Mouse (Mus musculus): ENCODE results near the gene Gm11634.
"Not testable (repeated sequence)": the region's sequence is repeated elsewhere in the genome, so short reads cannot be mapped to it uniquely, and the experiment has no call there.

Gene Gm11634

GRCm38 (mm10) chr11:101616948-101617767 is 18.1 kb upstream of the Gm11634 start:
- intact Hi-C loops (cut with DNase I) = no loop called here

- intact Hi-C loops (cut with DNase I) = no loop called here
These were observed 17.0 kb upstream of the Gm11634 start for GRCm38 (mm10) chr11:101616104-101616503.

- intact Hi-C loops (cut with DNase I) = no loop called here
These were observed 16.3 kb upstream of the Gm11634 start for GRCm38 (mm10) chr11:101615380-101615779.

GRCm38 (mm10) chr11:101614116-101614515 is 15.1 kb upstream of the Gm11634 start:
- intact Hi-C loops (cut with DNase I) = no loop called here

GRCm38 (mm10) chr11:101613596-101613995 is 14.5 kb upstream of the Gm11634 start:
- intact Hi-C loops (cut with DNase I) = no loop called here

DNA sequence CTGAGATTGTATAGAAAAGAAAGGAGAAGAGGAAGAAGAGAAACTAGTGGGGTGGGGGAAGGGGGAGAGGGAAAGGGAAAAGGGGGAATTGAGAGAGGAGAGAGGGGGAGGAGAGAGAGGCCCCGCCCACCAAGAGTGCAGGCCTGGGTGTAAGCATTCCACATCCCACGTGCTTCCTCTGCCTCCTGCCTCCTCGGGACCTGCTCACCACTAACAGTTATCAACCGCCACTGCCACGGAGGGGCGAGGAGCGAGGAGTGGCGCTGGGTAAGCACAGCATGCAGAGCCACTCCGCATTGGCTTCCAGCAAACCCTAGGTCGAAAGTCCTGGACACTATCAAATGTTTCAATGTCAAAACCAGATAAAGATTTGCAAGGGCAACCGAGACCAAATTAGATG is 11.4 kb upstream of the Gm11634 start:
- intact Hi-C loops (cut with DNase I) = no loop called here

DNA sequence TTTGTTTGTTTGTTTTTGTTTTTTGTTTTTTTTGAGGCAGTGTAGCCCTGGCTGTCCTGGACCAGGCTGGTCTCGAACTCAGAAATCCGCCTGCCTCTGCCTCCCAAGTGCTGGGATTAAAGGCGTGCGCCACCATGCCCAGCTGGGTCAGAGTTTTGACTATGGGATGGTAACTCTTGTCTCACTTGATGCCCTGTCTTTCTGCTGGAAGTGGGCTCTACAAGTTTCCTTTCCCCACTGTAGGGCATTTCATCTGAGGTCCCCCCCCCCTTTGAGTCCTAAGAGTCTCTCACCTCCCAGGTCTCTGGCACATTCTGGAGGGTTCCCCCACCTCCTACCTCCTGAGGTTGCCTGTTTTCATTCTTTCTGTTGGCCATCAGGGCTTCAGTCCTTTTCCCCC is 8.1 kb upstream of the Gm11634 start:
- intact Hi-C loops (cut with DNase I) = not testable (repeated sequence)

DNA sequence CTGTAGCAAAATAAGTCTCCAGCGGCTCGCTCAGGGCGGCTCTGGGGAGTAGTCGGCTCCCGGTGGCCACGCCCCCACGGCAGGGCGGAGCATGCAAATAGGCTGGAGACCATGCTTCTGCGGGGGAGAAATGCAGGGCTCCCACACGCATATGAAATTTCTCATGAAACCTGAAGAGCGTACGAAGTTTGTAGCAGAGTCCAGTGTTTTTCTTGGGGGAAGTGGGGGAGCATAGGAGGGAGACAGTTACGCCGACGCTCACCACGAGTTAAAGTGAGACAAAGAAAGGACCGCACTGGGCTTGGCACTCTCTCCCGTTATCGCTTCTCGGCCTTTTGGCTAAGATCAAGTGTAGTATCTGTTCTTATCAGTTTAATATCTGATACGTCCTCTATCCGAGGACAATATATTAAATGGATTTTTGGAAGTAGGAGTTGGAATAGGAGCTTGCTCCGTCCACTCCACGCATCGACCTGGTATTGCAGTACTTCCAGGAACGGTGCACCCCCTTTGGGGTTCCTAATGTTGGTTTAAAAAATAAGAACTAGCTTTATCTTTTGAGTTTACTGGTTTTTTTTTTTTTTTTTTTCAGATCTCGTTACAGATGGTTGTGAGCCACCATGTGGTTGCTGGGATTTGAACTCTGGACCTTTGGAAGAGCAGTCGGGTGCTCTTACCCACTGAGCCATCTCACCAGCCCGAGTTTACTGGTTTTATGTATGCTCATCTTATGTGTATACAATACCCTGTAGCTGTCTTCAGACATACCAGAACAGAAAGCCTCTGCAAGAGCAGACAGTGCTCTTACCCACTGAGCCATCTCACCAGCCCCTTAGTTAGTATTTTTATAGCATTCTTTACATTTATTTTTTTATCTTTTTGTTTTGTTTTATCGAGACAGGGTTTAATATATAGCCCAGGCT is 5.7 kb upstream of the Gm11634 start:
- intact Hi-C loops (cut with DNase I) = not testable (repeated sequence)

DNA sequence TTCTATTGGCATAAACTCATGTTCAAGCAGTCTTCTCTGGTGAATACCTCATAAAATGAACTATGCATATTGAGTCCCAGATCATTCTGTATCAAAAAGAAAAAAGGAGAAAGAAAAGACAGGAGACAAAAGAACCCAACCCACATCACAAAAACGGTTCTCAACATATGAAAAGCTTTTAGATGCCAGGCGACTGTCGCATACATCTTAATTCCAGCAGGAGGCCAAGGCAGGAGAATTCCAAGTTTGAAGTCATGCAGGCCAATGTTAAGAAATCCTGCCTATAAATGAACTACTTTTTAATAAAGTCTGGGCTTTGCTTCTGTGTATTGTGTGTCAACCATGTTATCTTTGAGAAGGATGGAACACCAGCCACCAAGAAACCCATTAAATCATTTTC is 5.1 kb upstream of the Gm11634 start:
- intact Hi-C loops (cut with DNase I) = no loop called here

- intact Hi-C loops (cut with DNase I) = no loop called here
These were observed 3.4 kb upstream of the Gm11634 start for GRCm38 (mm10) chr11:101602491-101602890.

- intact Hi-C loops (cut with DNase I) = no loop called here
These were observed 8.9 kb downstream of the Gm11634 start for GRCm38 (mm10) chr11:101589989-101590624.

GRCm38 (mm10) chr11:101589444-101589843 is 9.6 kb downstream of the Gm11634 start:
- intact Hi-C loops (cut with DNase I) = no loop called here

GRCm38 (mm10) chr11:101588868-101589267 is 10.2 kb downstream of the Gm11634 start:
- intact Hi-C loops (cut with DNase I) = no loop called here

GRCm38 (mm10) chr11:101587676-101588075 is 11.4 kb downstream of the Gm11634 start:
- intact Hi-C loops (cut with DNase I) = no loop called here

- intact Hi-C loops (cut with DNase I) = no loop called here
These were observed 13.3 kb downstream of the Gm11634 start for GRCm38 (mm10) chr11:101585805-101586204.

DNA sequence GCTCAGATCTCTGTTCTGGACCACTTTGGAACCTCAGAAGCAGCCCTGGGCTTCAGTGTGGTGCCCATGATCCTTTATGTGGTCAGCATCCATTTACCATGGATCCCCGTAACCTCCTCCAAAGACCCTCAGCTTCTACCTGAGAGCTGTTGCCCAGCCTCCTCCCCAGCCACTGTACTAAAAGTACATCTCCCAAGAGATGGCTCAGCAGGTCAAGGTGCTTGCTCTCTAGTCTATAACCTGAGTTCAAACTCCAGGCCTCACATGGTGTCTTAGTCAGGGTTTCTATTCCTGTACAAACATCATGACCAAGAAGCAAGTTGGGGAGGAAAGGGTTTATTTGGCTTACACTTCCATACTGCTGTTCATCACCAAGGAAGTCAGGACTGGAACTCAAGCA is 14.0 kb downstream of the Gm11634 start:
- intact Hi-C loops (cut with DNase I) = not testable (repeated sequence)

- intact Hi-C loops (cut with DNase I) = no loop called here
These were observed 15.9 kb downstream of the Gm11634 start for GRCm38 (mm10) chr11:101583205-101583604.

DNA sequence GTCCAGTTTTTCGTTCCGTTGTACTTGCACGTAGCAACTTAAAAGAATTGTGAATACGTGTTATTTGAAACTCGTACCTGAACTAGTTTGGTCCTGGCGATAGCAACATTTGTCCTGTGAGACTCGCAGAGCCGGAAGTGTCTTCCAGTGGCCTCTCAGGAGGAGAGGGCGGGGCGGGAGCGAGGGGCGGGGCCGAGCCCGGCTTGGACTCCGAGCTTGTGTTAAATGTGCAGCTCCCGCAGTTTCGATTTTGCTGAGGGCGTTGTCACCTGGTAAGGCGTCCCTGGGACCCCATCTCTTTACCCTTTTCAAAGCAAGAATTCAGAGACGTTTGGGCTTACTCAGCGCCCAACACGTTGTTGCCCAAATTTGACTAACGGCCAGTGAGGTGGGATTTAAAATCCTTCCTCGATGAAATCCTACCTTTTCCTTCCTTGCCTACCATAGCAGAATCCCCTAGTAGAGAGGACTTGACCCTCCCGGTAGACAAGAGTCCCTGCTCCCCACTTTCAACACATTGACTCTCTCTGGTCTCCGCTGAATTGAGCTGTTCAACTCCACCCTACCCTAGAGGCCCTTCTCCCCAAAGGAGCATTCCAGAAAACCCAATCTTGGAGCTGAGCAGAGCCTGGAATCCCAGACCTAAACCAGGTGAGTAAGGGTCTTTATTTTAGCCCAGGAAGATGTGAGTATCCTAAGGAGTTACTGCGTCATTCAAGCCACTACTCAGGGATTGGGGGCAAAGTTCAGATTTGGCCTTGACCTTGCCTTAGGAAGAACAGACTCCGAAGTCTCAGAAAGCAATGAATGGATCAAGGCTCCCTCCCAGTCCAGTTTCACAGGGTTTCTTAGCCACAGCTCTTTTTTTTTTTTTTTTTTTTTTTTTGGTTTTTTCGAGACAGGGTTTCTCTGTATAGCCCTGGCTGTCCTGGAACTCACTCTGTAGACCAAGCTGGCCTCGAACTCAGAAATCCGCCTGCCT is 16.7 kb downstream of the Gm11634 start, which contains the start of gene Tmem106a:
Tmem106a (plus strand) TSS at position 189 of the 982 bp plus-strand sequence.
- intact Hi-C loops (cut with DNase I) = no loop called here

- intact Hi-C loops (cut with DNase I) = no loop called here
These were observed 17.8 kb downstream of the Gm11634 start for GRCm38 (mm10) chr11:101581081-101581764.

GRCm38 (mm10) chr11:101576116-101576515 is 22.9 kb downstream of the Gm11634 start:
- intact Hi-C loops (cut with DNase I) = no loop called here

Measured in adrenal gland (tissue).